Mouse (Mus musculus): Measurements from ENCODE around the gene Trim75.

Trim75 gene

DNA sequence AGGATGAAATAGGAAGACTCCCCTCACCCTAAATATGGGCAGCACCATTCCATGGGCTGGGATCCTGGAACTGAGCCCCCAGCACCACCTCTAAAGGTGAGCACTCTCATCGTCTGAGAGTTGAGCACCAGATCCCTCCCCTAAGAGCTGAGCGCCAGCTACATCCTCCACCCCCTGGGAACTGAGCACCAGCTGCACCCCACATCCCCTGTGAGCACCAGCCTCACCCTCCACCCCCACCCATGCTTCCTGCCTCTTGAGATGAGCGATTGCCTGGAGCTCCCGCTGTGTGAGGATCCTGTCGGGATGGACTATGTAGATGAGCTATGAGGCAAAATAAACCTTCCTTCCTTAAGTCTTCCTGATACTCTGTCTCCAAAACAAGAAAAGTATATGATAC lies 44.7 kb downstream of the Trim75 start:
- DNase-seq, result no peak

DNA sequence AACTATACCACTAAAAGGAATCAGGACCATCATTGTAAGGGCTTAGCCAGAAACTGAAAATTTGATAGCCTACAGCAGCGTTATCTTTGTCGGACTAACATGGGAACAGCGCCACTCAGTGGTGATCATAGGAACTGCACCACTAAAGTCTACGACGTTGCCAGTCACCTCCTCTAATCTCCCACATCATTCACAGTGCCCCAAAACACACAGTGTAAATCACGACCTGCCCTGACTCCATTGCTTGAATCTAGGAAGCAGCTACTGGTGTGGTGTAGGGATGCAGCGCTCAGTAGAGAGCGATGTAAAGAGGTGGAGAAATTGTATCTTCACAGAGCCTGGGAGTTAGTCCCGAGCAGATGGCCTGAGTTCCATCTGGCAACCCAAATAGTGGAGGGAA lies 46.1 kb downstream of the Trim75 start:
- peak; percentile 93 for DNase-seq

- DNase-seq, result no peak
Observed at GRCm38 (mm10) chr8:64941019-64941418, 46.6 kb downstream of the Trim75 start.

GRCm38 (mm10) chr8:64934997-64935396 lies 52.6 kb downstream of the Trim75 start:
- no peak for DNase-seq
